Mouse (Mus musculus): ENCODE measurements around the gene Tbata. TPM values are rescaled to one million over a fixed set of nuclear protein-coding genes. Genes with fewer than 3 reads are reported as not detected.
A peak's percentile ranks its signal among the peaks of the same experiment; 100 is the strongest.

Gene Tbata
- polyA plus RNA-seq, 1 experiment, result 0.23 TPM

DNA sequence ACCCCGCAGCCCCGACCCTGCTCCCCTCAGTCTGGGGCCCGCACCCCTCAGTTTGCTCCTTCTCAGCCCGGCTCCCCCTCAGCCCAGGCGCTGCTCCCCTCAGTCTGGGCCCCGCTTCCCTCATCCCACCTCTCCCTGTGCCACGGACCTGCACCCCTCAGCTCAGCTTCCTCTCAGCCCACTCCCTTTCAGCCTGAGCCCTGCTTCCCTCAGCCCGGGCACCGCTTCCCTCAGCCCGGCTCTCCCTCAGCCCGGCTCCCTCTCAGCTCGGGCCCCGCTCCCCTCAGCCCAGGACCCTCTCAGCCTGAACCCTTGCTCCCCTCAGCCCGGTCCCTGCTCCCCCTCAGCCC, 25.0 kb upstream of the Tbata start:
- TF ChIP-seq CTCF (IDR thresholded peaks at IDR 0.05; ENCODE audit: borderline replicate concordance, extremely low read depth, insufficient read depth, insufficient read length) (no peak), POLR2A (IDR thresholded peaks at IDR 0.05; ENCODE audit: borderline replicate concordance, extremely low read depth, insufficient read depth, insufficient read length, poor library complexity, severe bottlenecking) (no peak)
- no peak for DNase-seq (ENCODE audit: low read depth)

DNA sequence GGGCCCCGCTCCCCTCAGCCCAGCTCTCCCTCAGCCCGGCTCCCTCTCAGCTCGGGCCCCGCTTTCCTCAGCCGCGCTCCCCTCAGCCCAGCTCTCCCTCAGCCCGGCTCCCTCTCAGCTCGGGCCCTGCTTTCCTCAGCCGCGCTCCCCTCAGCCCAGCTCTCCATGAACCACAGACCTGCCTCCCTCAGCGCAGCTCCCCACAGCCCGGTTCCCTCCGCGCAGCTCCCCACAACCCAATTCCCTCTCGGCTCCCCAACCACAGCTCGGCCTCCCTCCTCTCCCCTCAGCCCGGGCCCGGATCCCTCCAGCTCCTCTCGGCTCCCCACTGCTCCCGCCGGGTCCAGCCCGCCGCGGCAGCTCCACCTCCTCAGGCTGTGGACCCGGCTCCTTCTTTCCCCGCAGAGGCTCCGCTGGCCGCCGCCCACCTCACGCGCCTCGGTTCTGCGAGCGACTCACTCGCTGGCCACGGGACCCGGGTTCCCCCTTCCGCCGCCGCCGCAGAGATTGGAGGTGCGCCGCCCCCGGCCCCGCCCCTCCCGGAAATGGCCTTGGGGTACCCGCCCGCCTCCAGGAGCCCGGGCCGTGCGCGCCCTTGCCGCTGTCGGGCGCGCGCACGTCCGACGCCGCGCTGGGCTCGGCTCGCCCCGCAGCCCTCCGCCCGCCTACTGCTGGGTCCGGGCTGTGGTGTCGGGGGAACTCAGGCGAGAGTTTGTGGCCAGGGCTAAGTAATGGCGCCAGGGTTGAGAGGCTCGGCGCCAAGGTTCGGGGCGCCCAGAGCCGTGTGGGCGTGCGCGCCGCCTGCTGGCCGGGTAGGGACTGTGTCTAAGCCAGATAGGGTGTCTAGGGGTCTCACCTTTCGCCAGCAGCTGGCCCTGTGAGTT, 24.4 kb upstream of the Tbata start, which contains the start of gene Sgpl1:
Gene Sgpl1 (minus strand): TSS at position 547 of the 884 bp plus-strand sequence.
- TF ChIP-seq CTCF (IDR thresholded peaks at IDR 0.05; ENCODE audit: borderline replicate concordance, extremely low read depth, insufficient read depth, insufficient read length), result peak; percentile 65
- TF ChIP-seq POLR2A (IDR thresholded peaks at IDR 0.05; ENCODE audit: borderline replicate concordance, extremely low read depth, insufficient read depth, insufficient read length, poor library complexity, severe bottlenecking), result peak; percentile 64
- peak; percentile 97 for DNase-seq (ENCODE audit: low read depth)

DNA sequence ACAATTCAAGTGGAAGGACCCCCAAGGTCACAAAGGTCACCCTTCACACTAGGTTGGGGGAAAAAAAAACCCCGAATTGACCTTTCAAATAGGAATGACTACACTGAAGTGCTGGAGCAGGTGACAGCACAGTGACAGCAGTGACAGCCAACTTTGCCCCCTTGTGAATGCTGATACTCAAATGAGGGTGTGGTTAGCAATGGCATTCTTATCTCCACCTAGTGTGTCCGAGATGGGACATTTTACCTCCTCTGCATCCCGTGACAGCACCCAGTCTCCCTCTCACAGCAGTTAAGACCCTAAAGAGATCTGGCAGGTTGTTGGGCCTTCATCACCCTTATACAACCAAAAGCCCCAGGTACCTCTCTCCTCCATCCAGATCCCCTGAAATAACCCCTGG, 22.3 kb upstream of the Tbata start:
- TF ChIP-seq CTCF (IDR thresholded peaks at IDR 0.05; ENCODE audit: borderline replicate concordance, extremely low read depth, insufficient read depth, insufficient read length) (no peak), POLR2A (IDR thresholded peaks at IDR 0.05; ENCODE audit: borderline replicate concordance, extremely low read depth, insufficient read depth, insufficient read length, poor library complexity, severe bottlenecking) (no peak)
- DNase-seq (ENCODE audit: low read depth), result no peak

DNA sequence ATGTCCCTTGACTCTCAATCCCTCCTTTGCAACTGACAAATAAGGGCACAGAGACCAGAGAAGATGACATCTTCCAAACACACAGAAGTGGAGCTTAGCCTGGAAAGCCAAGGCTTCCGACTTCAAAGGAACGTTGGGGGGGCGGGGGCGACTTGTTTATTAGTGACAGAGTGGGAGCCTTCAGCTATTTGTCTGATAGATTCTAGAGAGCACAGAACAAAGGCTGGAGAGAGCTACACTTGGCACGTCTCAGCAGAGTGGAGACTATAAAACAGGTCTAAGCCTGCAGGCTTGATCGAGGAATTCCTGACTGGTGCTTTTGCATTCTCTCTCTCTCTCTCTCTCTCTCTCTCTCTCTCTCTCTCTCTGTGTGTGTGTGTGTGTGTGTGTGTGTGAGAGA, 21.1 kb upstream of the Tbata start:
- peak; percentile 29 for DNase-seq (ENCODE audit: low read depth)
- no peak for TF ChIP-seq CTCF (IDR thresholded peaks at IDR 0.05; ENCODE audit: borderline replicate concordance, extremely low read depth, insufficient read depth, insufficient read length)
- TF ChIP-seq POLR2A (IDR thresholded peaks at IDR 0.05; ENCODE audit: borderline replicate concordance, extremely low read depth, insufficient read depth, insufficient read length, poor library complexity, severe bottlenecking), result no peak

DNA sequence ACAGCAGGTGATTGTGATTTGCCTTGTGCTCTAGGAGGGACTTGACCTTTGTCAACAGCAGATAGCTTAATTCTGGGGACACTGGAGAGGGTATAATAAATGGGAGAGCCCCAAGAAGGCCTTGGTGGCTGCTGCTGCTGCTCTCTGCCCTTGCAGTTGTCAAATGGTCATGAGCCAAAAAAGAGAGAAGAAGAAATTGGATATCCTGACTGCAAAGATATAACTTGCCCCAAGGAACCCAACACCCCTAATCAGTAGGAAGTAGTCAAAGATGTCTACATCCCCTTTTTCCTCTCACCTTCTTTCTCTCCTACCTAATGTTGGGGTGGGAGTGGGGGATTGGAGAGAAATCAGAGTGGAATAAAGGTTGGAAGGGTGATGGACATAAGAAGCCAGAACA, 19.6 kb upstream of the Tbata start:
- DNase-seq (ENCODE audit: low read depth), result no peak
- TF ChIP-seq CTCF (IDR thresholded peaks at IDR 0.05; ENCODE audit: borderline replicate concordance, extremely low read depth, insufficient read depth, insufficient read length) (no peak), POLR2A (IDR thresholded peaks at IDR 0.05; ENCODE audit: borderline replicate concordance, extremely low read depth, insufficient read depth, insufficient read length, poor library complexity, severe bottlenecking) (no peak)

DNA sequence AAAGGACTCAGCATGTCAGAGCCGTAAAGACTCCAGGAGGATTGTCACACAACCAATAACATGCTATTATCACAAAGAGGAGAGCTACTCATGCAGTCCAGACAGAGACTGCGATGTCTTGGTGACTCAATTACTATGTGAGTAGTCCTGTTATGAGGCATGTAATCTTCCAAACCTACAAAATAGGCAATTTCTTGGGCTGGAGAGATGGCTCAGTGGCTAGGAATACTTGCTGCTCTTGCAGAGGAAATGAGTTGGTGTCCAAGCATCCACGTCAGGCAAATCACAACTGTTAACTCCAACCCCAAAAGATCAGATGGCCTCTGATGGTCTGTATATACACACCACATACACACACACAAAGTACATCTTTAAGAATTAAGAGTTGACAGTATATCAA, 16.1 kb upstream of the Tbata start:
- no peak for TF ChIP-seq CTCF (IDR thresholded peaks at IDR 0.05; ENCODE audit: borderline replicate concordance, extremely low read depth, insufficient read depth, insufficient read length)
- no peak for TF ChIP-seq POLR2A (IDR thresholded peaks at IDR 0.05; ENCODE audit: borderline replicate concordance, extremely low read depth, insufficient read depth, insufficient read length, poor library complexity, severe bottlenecking)

DNA sequence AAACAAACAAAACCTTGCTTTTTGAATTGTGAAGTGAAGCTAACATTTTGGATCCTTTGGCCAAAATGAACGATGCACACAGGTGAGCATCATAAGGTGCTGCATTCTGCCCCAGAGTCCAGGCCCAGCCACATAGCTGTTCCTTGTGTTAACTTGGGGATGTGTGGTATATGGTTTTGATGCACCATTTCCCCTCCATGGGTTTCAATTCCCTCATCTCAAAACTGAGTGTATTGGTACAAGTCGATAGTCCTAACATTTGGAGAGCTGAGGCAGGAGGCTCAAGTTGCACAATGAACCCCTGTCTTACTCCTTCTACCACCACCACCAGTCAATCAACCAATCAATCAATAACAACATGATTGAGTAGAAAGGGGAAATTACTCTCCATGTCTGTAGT, 15.3 kb upstream of the Tbata start:
- TF ChIP-seq POLR2A (IDR thresholded peaks at IDR 0.05; ENCODE audit: borderline replicate concordance, extremely low read depth, insufficient read depth, insufficient read length, poor library complexity, severe bottlenecking) (no peak), CTCF (IDR thresholded peaks at IDR 0.05; ENCODE audit: borderline replicate concordance, extremely low read depth, insufficient read depth, insufficient read length) (no peak)
- no peak for DNase-seq (ENCODE audit: low read depth)

More for the DNA sequence above, 16.1 kb upstream of the Tbata start:
- DNase-seq (ENCODE audit: low read depth), result no peak

DNA sequence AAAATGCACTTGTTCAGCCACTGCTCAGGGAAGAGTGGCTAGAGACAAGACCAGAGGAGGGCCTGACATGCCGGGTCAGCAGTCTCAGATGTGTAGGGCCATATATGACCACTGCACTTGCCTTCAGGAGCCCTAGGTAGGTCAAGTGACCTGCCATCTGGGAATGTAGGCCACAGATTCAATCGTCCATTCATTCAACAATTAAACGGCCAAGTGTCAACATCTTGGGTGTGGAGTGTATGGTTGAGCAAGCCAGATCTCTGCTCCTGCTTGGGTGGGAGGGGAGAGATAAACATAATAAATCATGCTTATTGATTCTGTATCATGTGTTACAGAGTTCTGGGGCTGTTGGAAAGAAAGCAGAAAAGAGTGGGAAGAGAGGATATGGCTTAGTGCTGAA, 13.2 kb upstream of the Tbata start:
- TF ChIP-seq POLR2A (IDR thresholded peaks at IDR 0.05; ENCODE audit: borderline replicate concordance, extremely low read depth, insufficient read depth, insufficient read length, poor library complexity, severe bottlenecking), result no peak
- no peak for TF ChIP-seq CTCF (IDR thresholded peaks at IDR 0.05; ENCODE audit: borderline replicate concordance, extremely low read depth, insufficient read depth, insufficient read length)
- no peak for DNase-seq (ENCODE audit: low read depth)

DNA sequence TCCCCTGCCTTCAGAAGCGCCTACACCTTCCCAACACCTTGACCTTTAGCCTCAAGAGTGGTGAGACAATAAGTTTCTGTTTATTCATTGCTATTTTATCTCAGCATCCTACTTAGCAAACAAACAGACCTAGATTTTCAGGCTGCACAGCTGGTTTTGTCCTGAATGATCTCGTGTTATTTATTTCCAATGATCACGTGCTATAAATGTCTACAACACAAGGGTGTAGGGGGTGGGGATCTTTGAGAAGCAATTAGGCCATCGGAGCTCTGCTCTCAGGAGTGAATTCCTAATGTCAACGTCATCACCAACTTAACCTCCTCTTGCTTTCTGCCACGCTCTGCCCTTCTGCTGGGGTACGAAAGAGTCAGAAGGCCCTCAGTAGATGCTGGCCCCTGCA, 11.7 kb upstream of the Tbata start:
- no peak for DNase-seq (ENCODE audit: low read depth)
- no peak for TF ChIP-seq POLR2A (IDR thresholded peaks at IDR 0.05; ENCODE audit: borderline replicate concordance, extremely low read depth, insufficient read depth, insufficient read length, poor library complexity, severe bottlenecking)
- no peak for TF ChIP-seq CTCF (IDR thresholded peaks at IDR 0.05; ENCODE audit: borderline replicate concordance, extremely low read depth, insufficient read depth, insufficient read length)

DNA sequence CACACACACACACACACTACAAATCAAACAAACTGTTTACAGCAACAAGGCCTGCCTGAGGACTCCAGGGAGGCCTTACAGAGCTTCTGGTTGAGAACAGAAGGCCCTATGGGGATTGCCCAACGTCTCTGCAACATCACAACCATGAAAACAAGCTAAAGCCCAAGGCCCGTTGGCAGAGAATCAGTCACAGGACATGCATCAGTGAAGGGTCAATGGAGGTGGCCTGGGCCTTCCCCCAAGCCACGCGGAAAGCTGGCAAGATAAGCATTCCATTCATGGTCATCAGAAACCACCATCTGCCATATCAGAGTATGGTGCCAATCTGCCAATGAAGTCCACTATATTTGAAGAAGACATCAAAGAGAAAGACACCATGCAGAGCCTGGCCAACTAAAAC, 11.1 kb upstream of the Tbata start:
- no peak for DNase-seq (ENCODE audit: low read depth)

DNA sequence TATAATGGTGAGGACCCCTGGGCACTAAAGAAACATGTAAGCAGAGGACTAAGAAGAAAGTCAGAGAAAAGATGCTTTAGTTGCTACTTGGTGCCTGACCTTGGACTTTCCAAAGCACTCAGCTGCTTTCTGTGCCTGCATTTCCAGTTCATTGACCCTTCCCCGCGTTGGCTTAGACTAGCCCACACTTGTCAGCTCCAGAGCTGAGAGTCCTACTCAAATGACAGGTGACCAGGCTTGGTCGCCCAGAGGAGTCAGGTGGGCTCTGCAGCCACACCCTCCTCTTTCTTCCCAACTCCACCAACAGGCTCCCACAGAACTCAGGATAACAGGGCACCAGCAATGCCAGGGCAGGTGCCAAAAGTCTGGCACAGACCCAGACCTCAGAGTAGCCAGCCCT, 9.4 kb upstream of the Tbata start:
- TF ChIP-seq CTCF (IDR thresholded peaks at IDR 0.05; ENCODE audit: borderline replicate concordance, extremely low read depth, insufficient read depth, insufficient read length) (no peak), POLR2A (IDR thresholded peaks at IDR 0.05; ENCODE audit: borderline replicate concordance, extremely low read depth, insufficient read depth, insufficient read length, poor library complexity, severe bottlenecking) (no peak)
- no peak for DNase-seq (ENCODE audit: low read depth)

More for the DNA sequence above, 11.1 kb upstream of the Tbata start:
- TF ChIP-seq POLR2A (IDR thresholded peaks at IDR 0.05; ENCODE audit: borderline replicate concordance, extremely low read depth, insufficient read depth, insufficient read length, poor library complexity, severe bottlenecking) (no peak), CTCF (IDR thresholded peaks at IDR 0.05; ENCODE audit: borderline replicate concordance, extremely low read depth, insufficient read depth, insufficient read length) (no peak)

Measured in brain, embryonic 14.5 days (tissue).